Mouse (Mus musculus): ENCODE data around the gene Tas2r108. TPM values are rescaled to one million over a fixed set of nuclear protein-coding genes. Genes with fewer than 3 reads are reported as not detected.

Gene Tas2r108
- total RNA-seq (2017) = not detected in 2 replicates

DNA sequence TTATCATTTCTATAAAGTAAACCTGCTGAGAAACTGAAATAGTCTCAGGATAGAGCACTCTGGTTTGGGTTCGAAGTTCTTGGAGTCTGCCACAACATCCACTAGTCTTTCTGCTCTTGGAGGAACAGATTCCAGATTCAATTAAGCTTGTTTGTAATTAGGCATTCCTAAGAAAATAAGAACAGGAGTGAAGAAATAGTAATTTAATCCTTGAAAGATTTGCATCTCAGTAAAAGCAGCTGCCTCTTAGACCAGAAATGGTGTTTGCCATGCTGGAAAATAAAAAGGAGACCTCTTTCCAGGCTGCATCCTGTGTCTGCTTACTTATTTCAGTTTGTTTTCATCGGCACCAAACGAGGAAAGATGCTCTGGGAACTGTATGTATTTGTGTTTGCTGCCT lies at the start of gene Tas2r108:
Gene Tas2r108 (plus strand): TSS at position 301 of the 400 bp plus-strand sequence.
- ATAC-seq (replicated peaks; ENCODE audit: low read depth, poor library complexity, severe bottlenecking) = no peak

- ATAC-seq (replicated peaks; ENCODE audit: low read depth, poor library complexity, severe bottlenecking) = no peak
Observed at GRCm38 (mm10) chr6:40448626-40449025, 44.7 kb upstream of the Tas2r108 start.

GRCm38 (mm10) chr6:40454436-40455041 lies 38.8 kb upstream of the Tas2r108 start:
- ATAC-seq (replicated peaks; ENCODE audit: low read depth, poor library complexity, severe bottlenecking) = peak; percentile 76; the same call in 1 of the 2 replicates

- peak; percentile 87 for ATAC-seq (replicated peaks; ENCODE audit: low read depth, poor library complexity, severe bottlenecking)
Observed at GRCm38 (mm10) chr6:40465710-40466109, 27.6 kb upstream of the Tas2r108 start.

- peak; percentile 98 for ATAC-seq (replicated peaks; ENCODE audit: low read depth, poor library complexity, severe bottlenecking)
Observed at GRCm38 (mm10) chr6:40470916-40471719, 22.2 kb upstream of the Tas2r108 start, which contains the start of gene Ssbp1. Ssbp1 (plus strand) TSS chr6:40471352.

- ATAC-seq (replicated peaks; ENCODE audit: low read depth, poor library complexity, severe bottlenecking) = no peak
Observed at GRCm38 (mm10) chr6:40471720-40472010, 21.7 kb upstream of the Tas2r108 start.

- no peak for ATAC-seq (replicated peaks; ENCODE audit: low read depth, poor library complexity, severe bottlenecking)
Observed at GRCm38 (mm10) chr6:40476132-40476531, 17.2 kb upstream of the Tas2r108 start.

DNA sequence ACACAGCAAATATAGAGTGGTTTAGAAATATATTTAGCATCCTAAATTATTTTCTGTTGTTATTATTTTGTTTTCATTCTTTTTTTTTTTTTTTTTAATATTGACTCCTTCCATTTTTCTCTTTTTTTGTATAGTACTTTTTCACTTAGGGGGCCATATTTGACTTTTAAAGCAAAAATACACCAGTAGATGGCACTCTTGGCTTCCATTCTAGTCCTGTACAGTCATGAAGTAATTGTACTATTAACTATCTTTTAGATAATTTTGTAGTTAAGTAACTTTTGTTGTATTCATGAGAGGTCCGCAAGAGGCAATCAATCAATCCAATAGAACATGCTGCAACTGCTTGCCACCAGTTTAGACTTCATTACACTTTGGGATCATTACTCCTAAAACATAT lies 13.6 kb upstream of the Tas2r108 start:
- 0 out of 2 replicates have a peak, but pooled peaks have one; percentile 50 for ATAC-seq (replicated peaks; ENCODE audit: low read depth, poor library complexity, severe bottlenecking)

GRCm38 (mm10) chr6:40482318-40482717 lies 11.0 kb upstream of the Tas2r108 start:
- ATAC-seq (replicated peaks; ENCODE audit: low read depth, poor library complexity, severe bottlenecking) = no peak

- ATAC-seq (replicated peaks; ENCODE audit: low read depth, poor library complexity, severe bottlenecking) = no peak
Observed at GRCm38 (mm10) chr6:40490933-40491332, 2.4 kb upstream of the Tas2r108 start, which contains the start of gene Tas2r137. Tas2r137 (plus strand) TSS chr6:40491233.

DNA sequence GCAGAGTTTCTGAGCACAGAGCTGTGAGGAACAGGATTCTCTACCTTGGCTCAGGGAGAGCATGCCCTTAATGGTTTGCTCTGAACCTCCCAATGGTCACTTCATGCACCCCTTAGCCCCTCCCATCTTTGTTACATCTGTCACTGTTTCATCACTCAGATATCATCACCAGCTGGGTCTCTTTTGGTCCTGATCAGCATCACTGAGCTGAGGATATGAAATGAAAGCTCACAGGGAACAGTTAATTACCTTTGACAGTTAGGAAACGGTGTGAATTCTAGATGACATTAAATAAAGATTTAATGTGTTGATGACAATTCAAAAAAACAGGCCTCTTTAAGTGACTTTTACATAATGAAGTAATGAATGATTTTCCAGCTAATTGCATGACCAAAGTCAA lies 26.1 kb downstream of the Tas2r108 start, which contains the start of gene Prss37:
Gene Prss37 (minus strand): TSS at position 101 of the 400 bp plus-strand sequence.
- ATAC-seq (replicated peaks; ENCODE audit: low read depth, poor library complexity, severe bottlenecking) = no peak

Other genes with a start within 250 kb of the Tas2r108 start
- gene Agk, start 168.4 kb upstream of the Tas2r108 start, total RNA-seq (2017) = 44.6 and 56.2 TPM in 2 replicates
- gene E330009J07Rik, start 57.4 kb upstream of the Tas2r108 start, total RNA-seq (2017) = 4.1 and 6.6 TPM in 2 replicates
- gene Wee2, start 54.4 kb upstream of the Tas2r108 start, total RNA-seq (2017) = not detected in 2 replicates
- gene Ssbp1, start 22.2 kb upstream of the Tas2r108 start, total RNA-seq (2017) = 133 and 134 TPM in 2 replicates
- gene Tas2r137, start 2.3 kb upstream of the Tas2r108 start, total RNA-seq (2017) = not detected in 2 replicates
- gene Prss37, start 26.0 kb downstream of the Tas2r108 start, total RNA-seq (2017) = not detected in 2 replicates
- gene Olfr461, start 61.5 kb downstream of the Tas2r108 start, total RNA-seq (2017) = not detected in 2 replicates
- gene Olfr460, start 76.0 kb downstream of the Tas2r108 start, total RNA-seq (2017) = not detected in 2 replicates
- gene Clec5a, start 92.3 kb downstream of the Tas2r108 start, total RNA-seq (2017) = 4.2 and 6.4 TPM in 2 replicates
- not detected in 2 replicates for gene Tas2r138, start 119.8 kb downstream of the Tas2r108 start, total RNA-seq (2017)
- 0.14 and 1.1 TPM in 2 replicates for gene Mgam, start 135.3 kb downstream of the Tas2r108 start, total RNA-seq (2017)